Mouse (Mus musculus): Measurements from ENCODE around the gene Rnaseh2b.

Gene Rnaseh2b

GRCm38 (mm10) chr14:62331866-62332619 lies 39.7 kb downstream of the Rnaseh2b start:
- H3K27me3 ChIP-seq (ENCODE audit: control insufficient read depth, insufficient read depth, low read length, poor library complexity, severe bottlenecking): no peaks in the 10 kb centered on the region
- DNase-seq (ENCODE audit: low read depth, low spot score): peak; percentile 79
- H3K36me3 ChIP-seq (ENCODE audit: control insufficient read depth, insufficient read depth, low read length, poor library complexity, severe bottlenecking): no peaks in the 10 kb centered on the region

GRCm38 (mm10) chr14:62333909-62334687 lies 41.7 kb downstream of the Rnaseh2b start:
- H3K27me3 ChIP-seq (ENCODE audit: control insufficient read depth, insufficient read depth, low read length, poor library complexity, severe bottlenecking): no peaks in the 10 kb centered on the region
- H3K36me3 ChIP-seq (ENCODE audit: control insufficient read depth, insufficient read depth, low read length, poor library complexity, severe bottlenecking): no peaks in the 10 kb centered on the region
- peak; percentile 34 for DNase-seq (ENCODE audit: low read depth, low spot score)

GRCm38 (mm10) chr14:62339196-62339595 lies 46.8 kb downstream of the Rnaseh2b start:
- no peaks in the 10 kb centered on the region for H3K27me3 ChIP-seq (ENCODE audit: control insufficient read depth, insufficient read depth, low read length, poor library complexity, severe bottlenecking)
- no peaks in the 10 kb centered on the region for H3K36me3 ChIP-seq (ENCODE audit: control insufficient read depth, insufficient read depth, low read length, poor library complexity, severe bottlenecking)
- DNase-seq (ENCODE audit: low read depth, low spot score): no peak

GRCm38 (mm10) chr14:62341887-62342642 lies 49.7 kb downstream of the Rnaseh2b start:
- Histone ChIP-seq H3K36me3 (ENCODE audit: control insufficient read depth, insufficient read depth, low read length, poor library complexity, severe bottlenecking) (no peaks in the 10 kb centered on the region), H3K27me3 (ENCODE audit: control insufficient read depth, insufficient read depth, low read length, poor library complexity, severe bottlenecking) (no peaks in the 10 kb centered on the region)
- DNase-seq (ENCODE audit: low read depth, low spot score): no peak

- DNase-seq (ENCODE audit: low read depth, low spot score): peak; percentile 15
- Histone ChIP-seq H3K27me3 (ENCODE audit: control insufficient read depth, insufficient read depth, low read length, poor library complexity, severe bottlenecking) (no peaks in the 10 kb centered on the region), H3K36me3 (ENCODE audit: control insufficient read depth, insufficient read depth, low read length, poor library complexity, severe bottlenecking) (no peaks in the 10 kb centered on the region)
Measured at GRCm38 (mm10) chr14:62342643-62343144, 50.3 kb downstream of the Rnaseh2b start.

- no peak for DNase-seq (ENCODE audit: low read depth, low spot score)
- no peaks in the 10 kb centered on the region for H3K27me3 ChIP-seq (ENCODE audit: control insufficient read depth, insufficient read depth, low read length, poor library complexity, severe bottlenecking)
Measured at GRCm38 (mm10) chr14:62346570-62346969, 54.2 kb downstream of the Rnaseh2b start.

GRCm38 (mm10) chr14:62347103-62347502 lies 54.7 kb downstream of the Rnaseh2b start:
- H3K36me3 ChIP-seq (ENCODE audit: control insufficient read depth, insufficient read depth, low read length, poor library complexity, severe bottlenecking): peaks cover 6% of the 10 kb centered on the region; the same call in 1 of the 2 replicates
- peak; percentile 63 for DNase-seq (ENCODE audit: low read depth, low spot score)
- no peaks in the 10 kb centered on the region for H3K27me3 ChIP-seq (ENCODE audit: control insufficient read depth, insufficient read depth, low read length, poor library complexity, severe bottlenecking)

More at GRCm38 (mm10) chr14:62346570-62346969, 54.2 kb downstream of the Rnaseh2b start:
- H3K36me3 ChIP-seq (ENCODE audit: control insufficient read depth, insufficient read depth, low read length, poor library complexity, severe bottlenecking): peaks cover 6% of the 10 kb centered on the region; the same call in 1 of the 2 replicates

- Histone ChIP-seq H3K36me3 (ENCODE audit: control insufficient read depth, insufficient read depth, low read length, poor library complexity, severe bottlenecking) (peaks cover 6% of the 10 kb centered on the region; the same call in 1 of the 2 replicates), H3K27me3 (ENCODE audit: control insufficient read depth, insufficient read depth, low read length, poor library complexity, severe bottlenecking) (no peaks in the 10 kb centered on the region)
- DNase-seq (ENCODE audit: low read depth, low spot score): no peak
Measured at GRCm38 (mm10) chr14:62349786-62350185, 57.4 kb downstream of the Rnaseh2b start.

- H3K36me3 ChIP-seq (ENCODE audit: control insufficient read depth, insufficient read depth, low read length, poor library complexity, severe bottlenecking): peaks cover 6% of the 10 kb centered on the region; the same call in 1 of the 2 replicates
- no peak for DNase-seq (ENCODE audit: low read depth, low spot score)
- H3K27me3 ChIP-seq (ENCODE audit: control insufficient read depth, insufficient read depth, low read length, poor library complexity, severe bottlenecking): no peaks in the 10 kb centered on the region
Measured at GRCm38 (mm10) chr14:62350186-62350585, 57.8 kb downstream of the Rnaseh2b start.

GRCm38 (mm10) chr14:62350890-62351289 lies 58.5 kb downstream of the Rnaseh2b start:
- H3K27me3 ChIP-seq (ENCODE audit: control insufficient read depth, insufficient read depth, low read length, poor library complexity, severe bottlenecking): no peaks in the 10 kb centered on the region
- DNase-seq (ENCODE audit: low read depth, low spot score): peak; percentile 31

GRCm38 (mm10) chr14:62353372-62353771 lies 61.0 kb downstream of the Rnaseh2b start:
- peaks cover 6% of the 10 kb centered on the region; the same call in 1 of the 2 replicates for H3K36me3 ChIP-seq (ENCODE audit: control insufficient read depth, insufficient read depth, low read length, poor library complexity, severe bottlenecking)
- no peaks in the 10 kb centered on the region for H3K27me3 ChIP-seq (ENCODE audit: control insufficient read depth, insufficient read depth, low read length, poor library complexity, severe bottlenecking)
- no peak for DNase-seq (ENCODE audit: low read depth, low spot score)

More at GRCm38 (mm10) chr14:62350890-62351289, 58.5 kb downstream of the Rnaseh2b start:
- H3K36me3 ChIP-seq (ENCODE audit: control insufficient read depth, insufficient read depth, low read length, poor library complexity, severe bottlenecking): peaks cover 6% of the 10 kb centered on the region; the same call in 1 of the 2 replicates

- peaks cover 6% of the 10 kb centered on the region; the same call in 1 of the 2 replicates for H3K36me3 ChIP-seq (ENCODE audit: control insufficient read depth, insufficient read depth, low read length, poor library complexity, severe bottlenecking)
- H3K27me3 ChIP-seq (ENCODE audit: control insufficient read depth, insufficient read depth, low read length, poor library complexity, severe bottlenecking): no peaks in the 10 kb centered on the region
- DNase-seq (ENCODE audit: low read depth, low spot score): no peak
Measured at GRCm38 (mm10) chr14:62353793-62354192, 61.4 kb downstream of the Rnaseh2b start.

GRCm38 (mm10) chr14:62355201-62355600 lies 62.8 kb downstream of the Rnaseh2b start:
- H3K36me3 ChIP-seq (ENCODE audit: control insufficient read depth, insufficient read depth, low read length, poor library complexity, severe bottlenecking): peaks cover 6% of the 10 kb centered on the region; the same call in 1 of the 2 replicates
- DNase-seq (ENCODE audit: low read depth, low spot score): no peak

GRCm38 (mm10) chr14:62361263-62361980 lies 69.0 kb downstream of the Rnaseh2b start:
- H3K27me3 ChIP-seq (ENCODE audit: control insufficient read depth, insufficient read depth, low read length, poor library complexity, severe bottlenecking): no peaks in the 10 kb centered on the region
- no peaks in the 10 kb centered on the region; the same call in 1 of the 2 replicates for H3K36me3 ChIP-seq (ENCODE audit: control insufficient read depth, insufficient read depth, low read length, poor library complexity, severe bottlenecking)

More at GRCm38 (mm10) chr14:62355201-62355600, 62.8 kb downstream of the Rnaseh2b start:
- H3K27me3 ChIP-seq (ENCODE audit: control insufficient read depth, insufficient read depth, low read length, poor library complexity, severe bottlenecking): no peaks in the 10 kb centered on the region

More at GRCm38 (mm10) chr14:62361263-62361980, 69.0 kb downstream of the Rnaseh2b start:
- DNase-seq (ENCODE audit: low read depth, low spot score): no peak

Data from splenic B cell, adult 2 months (primary cell).